Mouse (Mus musculus) kidney, postnatal 10 days (tissue): ENCODE measurements at regions not wholly inside any gene's neighbourhood (a gene's known extent, or its start where the extent isn't known, plus 50 kb on each side); places are given as distances from the start of the nearest gene placed in this dataset.

Source experiments
- DNase-seq: peaks from one replicate; pipeline ENCODE4 v3.0.0; 2021; ENCODE audit warnings: mixed read lengths

DNA sequence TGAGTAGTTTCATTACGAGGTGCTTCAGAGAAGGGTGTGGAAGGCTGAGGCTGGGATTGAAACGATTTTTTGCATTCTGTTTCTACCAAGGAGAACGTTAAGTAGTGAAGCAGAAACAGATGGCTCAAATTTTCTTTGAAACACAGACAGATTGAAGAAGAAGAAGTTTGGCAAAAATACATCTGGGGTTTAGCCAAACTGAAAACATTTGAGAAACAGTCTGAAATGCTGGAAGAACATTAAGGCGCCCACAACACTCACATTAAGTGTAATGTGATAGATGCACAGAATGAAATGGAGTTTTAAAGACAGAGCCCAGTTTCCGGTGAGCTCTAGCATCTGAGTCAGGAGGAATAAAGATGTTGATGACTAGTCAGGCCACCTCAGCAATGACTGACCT is 275.5 kb downstream of the Gm5447 start:
- no peak for DNase-seq

GRCm38 (mm10) chr13:31254016-31254415 is 280.0 kb downstream of the Gm5447 start:
- no peak for DNase-seq

DNA sequence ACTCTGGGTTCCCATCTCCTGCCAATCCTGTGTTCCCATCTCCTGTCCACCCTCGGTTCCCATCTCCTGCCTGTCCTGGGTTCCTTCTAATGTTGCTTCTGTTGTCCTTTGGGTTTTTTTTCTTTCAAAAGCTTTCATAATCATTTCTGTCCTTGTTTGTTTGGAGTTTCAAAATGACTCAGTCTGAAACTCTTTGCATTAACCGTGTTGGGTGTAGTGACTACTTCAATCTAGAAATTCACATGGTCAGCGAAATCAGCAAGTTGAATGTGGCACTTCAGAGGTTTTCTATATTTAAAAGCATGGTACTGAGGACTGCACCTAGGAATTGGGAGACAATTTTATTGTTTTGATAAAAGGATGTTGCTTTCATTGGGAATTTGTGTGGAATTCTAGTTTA is 280.7 kb downstream of the Gm5447 start:
- DNase-seq = no peak

DNA sequence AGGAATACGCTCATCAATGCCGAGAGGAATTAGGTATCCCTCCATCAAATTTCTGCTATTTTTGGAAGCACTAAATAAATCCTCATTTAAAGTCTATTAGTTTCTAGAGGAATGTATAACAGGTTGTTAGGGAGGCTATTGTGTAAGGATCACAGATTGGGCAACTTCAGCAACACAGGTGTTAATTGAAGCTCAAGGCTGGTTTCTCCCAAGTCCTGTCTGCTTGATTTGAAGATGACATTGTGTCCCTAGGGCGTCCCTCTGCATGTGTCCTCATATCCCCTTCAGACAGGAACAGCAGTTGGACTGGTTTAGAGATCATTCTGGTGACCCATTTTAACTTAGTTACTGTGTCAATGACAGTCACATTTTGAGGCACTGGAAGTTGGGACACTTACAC is 281.5 kb downstream of the Gm5447 start:
- no peak for DNase-seq

- no peak for DNase-seq
Observed at GRCm38 (mm10) chr13:31267865-31268264, 288.1 kb upstream of the Foxq1 start.

DNA sequence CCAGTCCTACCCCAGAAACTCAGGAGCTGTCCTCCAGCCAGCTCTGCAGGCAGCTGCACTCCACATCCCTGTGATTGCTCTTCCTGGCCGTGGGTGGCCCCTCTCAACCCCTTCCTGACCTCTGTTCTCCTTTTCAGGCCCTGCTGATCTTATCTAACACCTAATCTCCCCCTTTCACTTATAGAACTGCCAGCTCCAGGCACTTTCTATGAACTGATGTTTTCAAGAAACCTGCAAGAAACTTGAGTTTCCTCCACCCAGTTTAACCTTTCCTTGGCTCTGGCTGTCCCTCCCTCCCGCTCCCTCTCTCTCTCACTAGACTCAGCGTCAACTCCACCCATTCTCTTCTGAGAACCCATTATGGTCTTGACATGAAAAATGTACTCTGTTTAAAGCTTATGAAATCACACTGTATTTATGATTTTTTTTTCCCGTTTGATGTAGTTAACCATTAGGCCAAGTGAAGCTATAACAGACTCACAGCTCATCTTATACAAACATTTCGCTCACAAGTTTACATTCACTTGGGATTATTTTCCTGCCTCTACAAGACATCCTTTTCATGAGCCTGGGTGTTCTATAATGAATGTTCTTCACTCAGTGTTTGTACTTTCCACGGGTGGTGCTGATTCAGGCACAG is 279.8 kb upstream of the Foxq1 start:
- no peak for DNase-seq

DNA sequence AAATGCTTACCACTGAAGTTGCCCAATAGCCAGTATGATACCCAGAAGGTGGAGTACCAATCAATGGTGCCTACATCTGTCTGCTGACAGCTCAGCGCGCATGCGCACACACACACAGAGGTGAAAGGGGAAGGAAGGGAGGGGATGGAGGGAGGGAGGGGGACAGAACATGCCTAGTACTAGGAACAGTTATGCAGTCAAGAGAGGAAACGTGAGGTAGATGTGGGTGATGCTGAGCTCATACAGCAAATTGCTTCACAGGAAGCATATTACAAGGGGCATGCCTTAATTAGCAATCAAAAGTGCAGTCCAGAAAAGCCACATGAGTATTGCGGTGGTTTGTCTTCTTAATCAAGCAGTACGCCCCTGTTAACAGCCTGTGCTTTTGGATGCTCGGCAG is 265.3 kb upstream of the Foxq1 start:
- no peak for DNase-seq

DNA sequence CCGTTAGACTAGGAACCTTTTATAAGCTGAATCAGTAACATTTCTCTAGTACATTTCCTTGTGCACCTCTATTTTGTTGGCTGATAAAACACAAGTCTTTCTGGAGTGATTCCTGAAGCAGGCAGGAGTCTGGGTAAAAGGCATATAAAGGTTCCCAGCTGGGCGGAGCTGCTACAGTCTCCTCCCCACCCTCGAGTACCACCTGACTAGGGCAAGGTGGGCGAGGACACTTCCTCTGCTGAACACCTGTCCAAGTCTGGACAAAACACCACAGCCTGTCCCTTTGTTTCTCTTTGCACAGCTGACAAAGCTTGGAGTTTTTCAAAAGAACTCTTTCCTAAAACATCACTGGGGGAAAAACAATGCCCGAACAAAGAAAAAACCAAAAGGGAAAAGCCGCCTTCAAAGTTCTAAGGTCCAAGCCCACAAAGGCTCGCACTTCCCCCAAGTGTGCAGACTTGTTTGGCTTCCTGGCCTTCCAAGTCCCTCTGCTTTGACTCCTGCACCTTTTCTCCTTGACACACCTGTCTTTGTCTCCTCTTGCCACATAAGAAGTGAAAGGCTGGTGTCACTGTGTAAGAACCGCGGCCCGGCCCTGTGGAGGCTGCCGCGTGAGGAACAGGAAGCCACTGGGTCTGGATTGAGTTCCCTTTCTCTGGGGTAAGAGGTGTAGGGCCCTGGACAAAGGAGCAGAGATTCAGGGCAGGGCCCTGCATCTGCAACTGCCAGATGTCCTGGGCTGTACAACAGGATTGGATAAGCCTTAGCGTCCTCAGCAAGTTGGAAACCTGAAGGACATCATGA is 263.1 kb upstream of the Foxq1 start:
- no peak for DNase-seq

GRCm38 (mm10) chr13:31294011-31294410 is 261.9 kb upstream of the Foxq1 start:
- no peak for DNase-seq

DNA sequence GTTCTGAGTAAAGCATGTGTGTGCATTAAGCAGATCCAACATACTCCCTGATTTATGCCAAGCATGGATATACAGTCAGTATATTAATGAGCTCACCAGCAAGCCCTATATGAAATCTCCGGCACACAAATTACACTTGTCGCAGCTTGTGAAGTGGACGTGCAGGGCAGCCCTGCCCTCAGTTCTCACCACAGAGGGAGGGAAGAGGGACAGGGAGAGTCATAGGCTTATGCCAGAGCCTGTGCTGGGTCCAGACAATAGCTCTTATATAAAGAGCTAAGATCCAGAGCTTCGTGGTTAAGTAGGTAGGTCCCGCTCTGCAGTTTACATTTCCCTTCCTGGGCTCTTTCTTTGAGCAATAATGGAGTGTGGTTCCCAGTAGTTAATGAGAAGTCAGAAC is 252.7 kb upstream of the Foxq1 start:
- no peak for DNase-seq

DNA sequence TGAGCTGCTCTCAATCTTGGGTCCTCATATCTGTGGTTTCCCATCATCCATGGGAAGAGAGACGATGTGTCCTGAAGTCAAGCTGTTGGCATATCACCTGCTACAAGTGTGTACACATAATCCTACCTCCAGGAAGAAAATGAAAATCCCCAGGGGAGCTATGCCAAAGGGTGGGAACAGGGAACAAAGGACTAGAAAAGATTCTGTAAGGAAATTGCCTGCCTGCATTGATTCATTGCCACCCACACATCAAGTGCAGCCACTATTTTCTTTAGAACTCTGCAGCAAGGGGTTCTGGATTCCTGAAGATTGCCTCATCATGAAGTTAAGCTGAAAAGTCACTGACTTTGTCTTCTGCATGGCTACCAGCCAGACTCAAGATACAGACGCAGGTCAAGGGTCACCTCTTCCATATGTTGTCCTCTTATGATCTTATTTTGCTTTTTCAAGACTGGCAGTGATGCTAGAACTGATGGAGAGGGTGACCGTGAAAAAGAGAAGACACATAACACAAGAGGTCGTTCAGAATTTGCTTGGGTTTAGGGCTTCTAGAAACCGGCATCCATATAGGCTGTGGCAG is 251.6 kb upstream of the Foxq1 start:
- DNase-seq = no peak

DNA sequence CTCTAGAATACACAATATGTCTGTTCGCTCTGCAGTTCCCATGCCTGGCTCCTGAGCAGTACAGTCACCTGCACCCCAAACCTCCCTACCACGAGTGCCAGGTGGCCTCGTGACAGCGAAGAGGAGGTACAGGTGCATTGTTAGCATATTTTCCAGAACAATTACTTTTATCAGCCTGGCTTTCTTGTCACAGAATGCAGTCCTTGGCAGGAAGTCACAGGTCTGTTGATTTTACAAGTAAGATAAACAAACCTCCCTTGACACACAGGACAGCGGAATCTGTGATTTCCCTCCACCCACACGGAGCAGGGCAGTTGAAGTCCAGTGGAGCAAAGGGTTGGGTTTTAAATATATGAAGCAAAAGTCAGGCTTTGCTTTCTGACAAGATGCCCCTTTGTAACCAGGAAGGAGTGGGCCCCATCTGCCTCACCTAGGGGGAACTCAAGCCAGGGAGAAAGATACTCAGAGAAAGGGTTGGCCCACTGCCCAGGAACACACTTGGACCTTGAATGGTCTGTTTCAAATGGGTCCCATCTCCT is 246.8 kb upstream of the Foxq1 start:
- DNase-seq = peak; percentile 33

DNA sequence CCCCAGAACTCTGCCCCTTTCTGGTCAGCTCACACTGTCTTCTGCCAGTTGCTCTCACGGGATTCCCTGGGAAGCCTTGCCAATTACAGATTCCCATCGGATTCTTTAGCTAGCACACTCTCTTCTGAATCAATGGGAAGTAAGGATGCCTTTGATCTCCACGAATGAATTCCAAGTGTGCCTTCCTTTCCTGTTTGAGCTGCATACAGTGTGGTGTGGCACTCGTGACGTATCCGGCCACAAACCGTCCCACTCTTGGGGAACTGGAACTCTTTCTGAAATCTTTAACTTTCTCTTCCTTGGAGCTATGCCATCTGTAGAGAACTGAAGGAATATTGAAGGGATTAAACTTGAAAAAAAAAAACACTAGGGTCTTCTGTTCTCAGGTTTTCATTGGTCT is 243.2 kb upstream of the Foxq1 start:
- DNase-seq = no peak

GRCm38 (mm10) chr13:31313821-31314220 is 242.1 kb upstream of the Foxq1 start:
- DNase-seq = no peak

DNA sequence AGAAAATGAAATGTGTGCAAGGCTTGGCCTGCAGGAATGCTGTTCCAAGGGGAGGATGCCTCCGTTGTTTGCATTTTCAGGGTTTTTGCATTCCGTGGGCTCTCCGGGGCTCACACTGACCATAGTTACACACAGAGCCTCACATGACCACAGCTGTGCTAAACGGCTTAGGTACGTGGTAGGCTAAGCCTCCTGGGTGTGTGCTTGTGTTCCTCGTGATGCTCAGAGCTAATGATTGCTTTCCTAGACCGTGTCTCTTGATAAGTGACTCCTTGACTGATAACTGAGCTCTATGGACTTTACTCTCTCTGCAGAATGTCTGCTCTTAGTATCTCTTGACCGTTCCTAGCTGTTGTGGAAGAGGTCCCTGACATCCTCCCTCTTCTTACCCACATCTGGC is 238.9 kb upstream of the Foxq1 start:
- DNase-seq = no peak

- DNase-seq = no peak
Observed at GRCm38 (mm10) chr13:31318008-31318407, 237.9 kb upstream of the Foxq1 start.

DNA sequence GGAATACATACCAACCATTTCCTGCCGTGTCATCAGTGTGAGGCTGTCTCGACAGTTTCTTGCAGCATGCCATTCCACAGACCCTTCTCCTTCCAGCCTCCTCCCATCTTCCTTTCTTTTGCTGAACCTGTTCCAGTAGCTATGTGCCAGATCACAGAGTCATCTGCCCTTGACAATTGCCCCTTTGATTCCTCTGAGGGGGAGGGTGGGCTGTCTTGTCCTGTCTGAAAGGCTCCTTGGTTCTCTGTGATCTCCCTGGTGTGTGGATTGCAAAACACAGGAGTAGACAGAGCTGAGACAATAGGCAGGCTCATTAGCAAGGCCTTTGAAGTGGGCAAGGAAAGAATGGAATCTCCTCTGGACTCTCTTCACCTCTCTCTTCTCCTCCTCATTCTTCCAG is 234.5 kb upstream of the Foxq1 start:
- DNase-seq = no peak

DNA sequence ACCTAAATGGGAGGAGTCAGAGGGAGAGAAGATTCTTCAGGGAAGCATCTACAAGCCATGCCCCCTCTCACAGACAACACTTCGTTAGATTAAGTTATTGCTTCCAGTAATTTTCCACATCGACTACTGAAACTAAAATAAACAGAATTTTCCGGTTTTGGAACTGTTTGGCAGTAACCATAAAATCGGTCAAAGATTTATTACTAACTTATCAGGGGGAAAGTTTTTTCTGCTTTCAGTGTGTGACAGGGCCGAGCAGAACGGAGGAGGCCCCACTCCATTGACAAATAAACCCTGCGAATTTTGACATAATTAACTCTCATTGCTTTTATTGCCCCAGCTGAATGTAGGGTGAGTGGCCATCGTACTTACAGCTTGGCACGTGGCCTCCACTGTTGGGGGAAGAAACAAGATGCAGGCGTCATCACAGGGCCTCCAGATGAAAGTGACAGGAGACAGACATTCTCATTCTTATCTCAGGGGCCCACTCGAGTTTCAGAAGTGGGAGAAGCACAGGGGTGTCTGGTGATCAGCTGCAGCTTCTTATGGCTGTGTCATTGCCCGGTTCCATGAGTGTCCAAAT is 229.6 kb upstream of the Foxq1 start:
- DNase-seq = peak; percentile 47

- DNase-seq = no peak
Observed at GRCm38 (mm10) chr13:31327511-31327951, 228.4 kb upstream of the Foxq1 start.

- no peak for DNase-seq
Observed at GRCm38 (mm10) chr13:31328756-31329155, 227.2 kb upstream of the Foxq1 start.

- DNase-seq = no peak
Observed at GRCm38 (mm10) chr13:31330731-31331130, 225.2 kb upstream of the Foxq1 start.

DNA sequence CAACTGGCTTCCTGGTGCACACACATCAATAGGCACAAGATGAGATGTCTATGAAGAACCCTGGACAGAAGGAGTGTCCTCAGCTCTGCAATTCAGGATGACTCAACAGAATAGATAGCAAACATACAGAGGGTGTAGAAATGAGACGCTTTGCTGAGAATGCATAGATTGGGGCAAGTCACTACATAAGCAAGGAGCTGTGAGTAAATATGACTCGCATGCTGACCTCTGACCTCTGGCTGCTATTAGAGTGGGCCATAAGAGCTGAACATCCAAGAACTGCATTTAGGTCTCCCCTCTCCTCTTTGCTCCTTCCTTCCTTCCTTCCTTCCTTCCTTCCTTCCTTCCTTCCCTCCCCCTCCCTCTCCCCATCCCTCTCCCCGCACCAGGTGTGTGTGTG is 221.0 kb upstream of the Foxq1 start:
- DNase-seq = no peak

GRCm38 (mm10) chr13:31337631-31338030 is 218.3 kb upstream of the Foxq1 start:
- DNase-seq = no peak

GRCm38 (mm10) chr13:31339386-31339785 is 216.5 kb upstream of the Foxq1 start:
- no peak for DNase-seq
